Mouse (Mus musculus) hindbrain, embryonic 11.5 days (tissue): ENCODE data around the gene Irx3. TPM values are rescaled to one million over a fixed set of nuclear protein-coding genes. Genes with fewer than 3 reads are reported as not detected.

Experiments used
- ATAC-seq: fragments of 200-750 bp; cut with Nextera tagmentation; 2 replicates; pipeline ENCODE4 v1.8.0; 2017; ENCODE audit warnings: mild to moderate bottlenecking, moderate TSS enrichment, moderate library complexity; ENCODE audit not compliant: low FRiP score
- DNase-seq: peaks from one replicate; pipeline ENCODE4 v3.0.0-alpha.2; 2015; ENCODE audit warnings: low spot score
- H3K27ac ChIP-seq: fragments of 300-500 bp; sonication (generic); 2 replicates; pipeline ENCODE4 v1.5.1; 2014; ENCODE audit warnings: mild to moderate bottlenecking, low read depth, low read length
- H3K27me3 ChIP-seq: fragments of 300-500 bp; sonication (generic); 2 replicates; pipeline ENCODE4 v1.6.1; 2014; ENCODE audit warnings: mild to moderate bottlenecking, low read length, moderate library complexity, mixed read lengths; ENCODE audit not compliant: control insufficient read depth, insufficient read depth
- H3K36me3 ChIP-seq: fragments of 300-500 bp; sonication (generic); 2 replicates; pipeline ENCODE4 v1.6.1; 2014; ENCODE audit warnings: mild to moderate bottlenecking, low read length, moderate library complexity, mixed read lengths; ENCODE audit not compliant: control insufficient read depth, insufficient read depth
- H3K4me1 ChIP-seq: fragments of 300-500 bp; sonication (generic); replicated peaks from 2 replicates; pipeline ENCODE4 v1.6.1; 2014; ENCODE audit warnings: low read length, mixed read lengths; ENCODE audit not compliant: control insufficient read depth, insufficient read depth
- H3K4me2 ChIP-seq: fragments of 300-500 bp; sonication (generic); replicated peaks from 2 replicates; pipeline ENCODE4 v1.6.1; 2014; ENCODE audit warnings: mild to moderate bottlenecking, low read depth, low read length
- H3K4me3 ChIP-seq: fragments of 300-500 bp; sonication (generic); 2 replicates; pipeline ENCODE4 v1.5.1; 2014; ENCODE audit warnings: low read depth, low read length
- H3K9ac ChIP-seq: fragments of 300-500 bp; sonication (generic); 2 replicates; pipeline ENCODE4 v1.6.1; 2014; ENCODE audit warnings: low read depth, low read length
- H3K9me3 ChIP-seq: fragments of 300-500 bp; sonication (generic); 2 replicates; pipeline ENCODE4 v1.6.1; 2016; ENCODE audit warnings: low read length; ENCODE audit not compliant: control insufficient read depth
- WGBS: fragments of 180-500 bp; shearing (Covaris S2); extraction: QIAGEN DNeasy Blood & Tissue Kit; methylation state at CpG from one replicate; pipeline ENCODE4 v1.1.7; 2014; 5-methylcytosine and 5-hydroxymethylcytosine counted together
- polyA plus RNA-seq: library from polyadenylated mRNA; unstranded; fragments of >200 nt; fragmentation: Nextera tagmentation; extraction: Ambion mirVana; gene quantifications from 2 replicates; pipeline ENCODE4 v1.2.1, GENCODE M21; 2014

The Irx3 gene
- polyA plus RNA-seq, 1 experiment from 2014 or later, result 28.1 TPM

- H3K27me3 ChIP-seq, result peaks cover 2% of the 10 kb centered on the region; the same call in 1 of the 2 replicates
- DNase-seq (peak; percentile 62), ATAC-seq (no peak)
- H3K9ac ChIP-seq, result peak overlapping the region; percentile 99
- H3K4me2 ChIP-seq, result peak overlapping the region; percentile 84
- H3K4me3 ChIP-seq, result peak overlapping the region; percentile 94
- peak overlapping the region; percentile 99 for H3K27ac ChIP-seq
- no peaks in the 10 kb centered on the region for H3K36me3 ChIP-seq
- H3K9me3 ChIP-seq, result no peaks in the 10 kb centered on the region
- peaks cover 4% of the 10 kb centered on the region for H3K4me1 ChIP-seq
- WGBS, result 4% methylated on average over 16 of the region's 16 CpGs
Measured at GRCm38 (mm10) chr8:91799016-91799581, 2.8 kb downstream of the Irx3 start.

GRCm38 (mm10) chr8:91797626-91798271 is 4.1 kb downstream of the Irx3 start:
- H3K4me2 ChIP-seq, result peak overlapping the region; percentile 84
- H3K9me3 ChIP-seq, result no peaks in the 10 kb centered on the region
- ATAC-seq, result no peak
- no peaks in the 10 kb centered on the region for H3K36me3 ChIP-seq
- peaks cover 2% of the 10 kb centered on the region; the same call in 1 of the 2 replicates for H3K4me1 ChIP-seq
- H3K4me3 ChIP-seq, result peak overlapping the region; percentile 94
- peaks cover 2% of the 10 kb centered on the region; the same call in 1 of the 2 replicates for H3K27me3 ChIP-seq
- 0 out of 2 replicates have a peak overlapping the region, but pooled peaks have one; percentile 1 for H3K27ac ChIP-seq
- peak overlapping the region; percentile 99; the same call in 1 of the 2 replicates for H3K9ac ChIP-seq
- DNase-seq, result peak; percentile 85
- WGBS, result under 1% methylated on average over 35 of the region's 35 CpGs

GRCm38 (mm10) chr8:91793846-91794245 is 8.0 kb downstream of the Irx3 start:
- no peak overlapping the region for H3K4me2 ChIP-seq
- H3K27me3 ChIP-seq, result no peaks in the 10 kb centered on the region; the same call in 1 of the 2 replicates
- H3K4me3 ChIP-seq, result no peak overlapping the region
- DNase-seq (peak; percentile 56), ATAC-seq (peak; percentile 70)
- WGBS, result 18% methylated on average over 6 of the region's 6 CpGs
- H3K9me3 ChIP-seq, result no peaks in the 10 kb centered on the region
- no peak overlapping the region for H3K27ac ChIP-seq
- 0 out of 2 replicates have a peak, but pooled peaks cover 2% of the 10 kb centered on the region for H3K4me1 ChIP-seq
- no peaks in the 10 kb centered on the region for H3K36me3 ChIP-seq
- no peak overlapping the region for H3K9ac ChIP-seq

- Histone ChIP-seq H3K9ac (no peak overlapping the region), H3K4me2 (no peak overlapping the region), H3K4me3 (no peak overlapping the region), H3K9me3 (no peaks in the 10 kb centered on the region), H3K27me3 (no peaks in the 10 kb centered on the region), H3K36me3 (no peaks in the 10 kb centered on the region), H3K27ac (no peak overlapping the region), H3K4me1 (no peaks in the 10 kb centered on the region)
- DNase-seq (no peak), ATAC-seq (no peak)
- 75% methylated on average over 9 of the region's 9 CpGs for WGBS
Measured at GRCm38 (mm10) chr8:91787194-91787895, 14.5 kb downstream of the Irx3 start.

- Histone ChIP-seq H3K9ac (no peak overlapping the region), H3K36me3 (no peaks in the 10 kb centered on the region), H3K9me3 (no peaks in the 10 kb centered on the region), H3K4me3 (no peak overlapping the region), H3K27ac (no peak overlapping the region), H3K27me3 (no peaks in the 10 kb centered on the region), H3K4me1 (no peaks in the 10 kb centered on the region), H3K4me2 (no peak overlapping the region)
- no peak for DNase-seq
- WGBS, result 84% methylated on average over 5 of the region's 5 CpGs
- no peak for ATAC-seq
Measured at GRCm38 (mm10) chr8:91782940-91783339, 18.9 kb downstream of the Irx3 start.

GRCm38 (mm10) chr8:91782201-91782600 is 19.7 kb downstream of the Irx3 start:
- no peak for ATAC-seq
- WGBS, result 74% methylated on average over 7 of the region's 7 CpGs
- H3K9ac ChIP-seq, result no peak overlapping the region
- H3K4me2 ChIP-seq, result no peak overlapping the region
- no peak overlapping the region for H3K27ac ChIP-seq
- no peak overlapping the region for H3K4me3 ChIP-seq
- no peaks in the 10 kb centered on the region for H3K36me3 ChIP-seq
- H3K4me1 ChIP-seq, result no peaks in the 10 kb centered on the region
- no peaks in the 10 kb centered on the region for H3K27me3 ChIP-seq
- no peak for DNase-seq
- no peaks in the 10 kb centered on the region for H3K9me3 ChIP-seq

GRCm38 (mm10) chr8:91780648-91781047 is 21.2 kb downstream of the Irx3 start:
- Histone ChIP-seq H3K4me2 (no peak overlapping the region), H3K9ac (no peak overlapping the region), H3K36me3 (no peaks in the 10 kb centered on the region), H3K4me1 (no peaks in the 10 kb centered on the region), H3K27ac (no peak overlapping the region), H3K4me3 (no peak overlapping the region), H3K27me3 (no peaks in the 10 kb centered on the region), H3K9me3 (no peaks in the 10 kb centered on the region)
- WGBS, result 83% methylated on average over 3 of the region's 3 CpGs
- no peak for DNase-seq
- no peak for ATAC-seq

GRCm38 (mm10) chr8:91768857-91769256 is 33.0 kb downstream of the Irx3 start:
- 84% methylated on average over 6 of the region's 6 CpGs for WGBS
- Histone ChIP-seq H3K27ac (no peak overlapping the region), H3K27me3 (no peaks in the 10 kb centered on the region), H3K4me3 (no peak overlapping the region), H3K4me1 (no peaks in the 10 kb centered on the region), H3K9me3 (no peaks in the 10 kb centered on the region), H3K36me3 (no peaks in the 10 kb centered on the region), H3K4me2 (no peak overlapping the region), H3K9ac (no peak overlapping the region)
- DNase-seq (no peak), ATAC-seq (no peak)
